Mouse (Mus musculus) frontal cortex, postnatal 36 days (tissue): ENCODE results near the gene Matk.

Experiments used
- DNase-seq, 2 experiments: peaks; one replicate each; pipeline ENCODE4 v3.0.0; 2022; ENCODE audit warnings: low spot score in 2 of 2

Gene Matk

GRCm38 (mm10) chr10:81285694-81286450 lies 33.1 kb downstream of the Matk start:
- DNase-seq = peak in 1 of 2 experiments; percentile 74

- no peak for DNase-seq
Observed at GRCm38 (mm10) chr10:81286586-81286985, 33.9 kb downstream of the Matk start.

- DNase-seq = no peak
Observed at GRCm38 (mm10) chr10:81287513-81288157, 34.9 kb downstream of the Matk start.

- DNase-seq = no peak
Observed at GRCm38 (mm10) chr10:81288601-81289000, 35.9 kb downstream of the Matk start.

- DNase-seq = no peak
Observed at GRCm38 (mm10) chr10:81289278-81289677, 36.5 kb downstream of the Matk start.

- DNase-seq = no peak
Observed at GRCm38 (mm10) chr10:81289811-81290210, 37.1 kb downstream of the Matk start.

- no peak for DNase-seq
Observed at GRCm38 (mm10) chr10:81290698-81291460, 38.1 kb downstream of the Matk start.

GRCm38 (mm10) chr10:81291511-81292104 lies 38.9 kb downstream of the Matk start, which contains the start of gene Tjp3:
TSS of gene Tjp3 (minus strand) at chr10:81291581.
- DNase-seq = no peak

GRCm38 (mm10) chr10:81292554-81293333 lies 40.0 kb downstream of the Matk start, which contains the start of gene Pip5k1c:
TSS of gene Pip5k1c (plus strand) at chr10:81292963.
- peak; percentile 99 to 100 for DNase-seq

GRCm38 (mm10) chr10:81293334-81294030 lies 40.7 kb downstream of the Matk start:
- peak in 1 of 2 experiments; percentile 85 for DNase-seq

- no peak for DNase-seq
Observed at GRCm38 (mm10) chr10:81294442-81294841, 41.7 kb downstream of the Matk start.

- peak; percentile 56 to 60 for DNase-seq
Observed at GRCm38 (mm10) chr10:81295185-81295584, 42.5 kb downstream of the Matk start.

- no peak for DNase-seq
Observed at GRCm38 (mm10) chr10:81297246-81297645, 44.5 kb downstream of the Matk start.

- DNase-seq = no peak
Observed at GRCm38 (mm10) chr10:81297845-81298244, 45.1 kb downstream of the Matk start.

- DNase-seq = peak; percentile 68
Observed at GRCm38 (mm10) chr10:81298369-81299100, 45.8 kb downstream of the Matk start.

- no peak for DNase-seq
Observed at GRCm38 (mm10) chr10:81299585-81300351, 47.0 kb downstream of the Matk start.

- no peak for DNase-seq
Observed at GRCm38 (mm10) chr10:81300352-81300907, 47.7 kb downstream of the Matk start.

- DNase-seq = no peak
Observed at GRCm38 (mm10) chr10:81301321-81301720, 48.6 kb downstream of the Matk start.

- DNase-seq = no peak
Observed at GRCm38 (mm10) chr10:81302288-81302687, 49.6 kb downstream of the Matk start.
